Mouse (Mus musculus) layer of hippocampus, postnatal 10 days (tissue): ENCODE measurements around the gene Resp18. TPM values are rescaled to one million over a fixed set of nuclear protein-coding genes. Genes with fewer than 3 reads are reported as not detected.

ENCODE experiments used
- DNase-seq, 2 experiments: peaks; one replicate each; pipeline ENCODE4 v3.0.0; 2021; ENCODE audit warnings: low spot score in 2 of 2
- total RNA-seq, 2 experiments: library from RNA; stranded (reverse); gene quantifications; 2 replicates each; pipeline ENCODE4 v1.2.3; 2021

Gene Resp18
- total RNA-seq, 2 experiments from 2014 or later = 108 to 111 TPM

DNA sequence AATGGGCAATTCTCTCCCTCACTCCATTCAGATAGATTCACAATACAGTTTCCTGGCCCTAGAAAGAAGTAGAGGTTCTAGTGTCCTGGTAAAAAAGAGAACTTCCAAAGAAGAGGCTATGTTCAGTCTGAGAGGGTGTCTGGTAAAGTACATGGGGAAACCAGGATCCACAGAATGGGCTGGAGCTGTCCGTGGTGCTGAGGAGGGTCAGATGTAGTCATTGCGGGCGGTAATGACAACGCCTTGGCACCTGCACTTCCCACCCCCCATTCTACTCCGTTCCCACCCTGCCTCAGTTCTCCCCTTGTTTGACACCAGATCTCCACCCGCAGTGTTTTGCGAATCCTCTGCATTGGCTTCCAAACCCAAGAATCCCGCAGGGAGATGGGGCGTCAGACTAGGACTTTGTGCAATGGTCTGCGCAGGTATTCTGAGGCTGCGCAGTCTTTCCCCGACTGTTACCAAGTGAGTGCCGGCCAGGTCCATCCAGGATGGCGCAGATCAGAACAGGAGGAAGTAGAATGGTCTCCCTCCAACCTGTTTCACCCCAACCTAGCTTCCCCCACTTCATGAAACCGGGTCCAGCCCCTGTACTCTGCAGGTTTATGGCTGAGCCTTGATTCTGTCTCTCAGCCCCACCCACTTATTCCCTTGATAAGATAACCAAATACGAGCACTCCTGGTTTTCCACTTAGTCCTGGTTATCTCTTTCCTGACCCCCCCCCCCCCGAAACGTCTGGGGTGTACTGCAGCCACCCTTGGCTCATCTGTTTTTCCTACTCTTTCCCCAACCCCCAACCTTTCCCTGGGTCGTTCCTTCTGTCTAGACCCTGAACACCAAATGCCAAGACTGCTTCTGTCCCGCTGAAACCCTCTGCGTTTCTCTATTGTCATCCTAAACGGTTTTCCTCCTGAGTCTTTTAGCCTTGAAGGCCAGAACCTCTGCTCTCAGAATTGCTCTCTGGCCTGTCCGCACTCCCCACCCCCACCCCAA, 723 bp downstream of the Resp18 start:
- DNase-seq = no peak

DNA sequence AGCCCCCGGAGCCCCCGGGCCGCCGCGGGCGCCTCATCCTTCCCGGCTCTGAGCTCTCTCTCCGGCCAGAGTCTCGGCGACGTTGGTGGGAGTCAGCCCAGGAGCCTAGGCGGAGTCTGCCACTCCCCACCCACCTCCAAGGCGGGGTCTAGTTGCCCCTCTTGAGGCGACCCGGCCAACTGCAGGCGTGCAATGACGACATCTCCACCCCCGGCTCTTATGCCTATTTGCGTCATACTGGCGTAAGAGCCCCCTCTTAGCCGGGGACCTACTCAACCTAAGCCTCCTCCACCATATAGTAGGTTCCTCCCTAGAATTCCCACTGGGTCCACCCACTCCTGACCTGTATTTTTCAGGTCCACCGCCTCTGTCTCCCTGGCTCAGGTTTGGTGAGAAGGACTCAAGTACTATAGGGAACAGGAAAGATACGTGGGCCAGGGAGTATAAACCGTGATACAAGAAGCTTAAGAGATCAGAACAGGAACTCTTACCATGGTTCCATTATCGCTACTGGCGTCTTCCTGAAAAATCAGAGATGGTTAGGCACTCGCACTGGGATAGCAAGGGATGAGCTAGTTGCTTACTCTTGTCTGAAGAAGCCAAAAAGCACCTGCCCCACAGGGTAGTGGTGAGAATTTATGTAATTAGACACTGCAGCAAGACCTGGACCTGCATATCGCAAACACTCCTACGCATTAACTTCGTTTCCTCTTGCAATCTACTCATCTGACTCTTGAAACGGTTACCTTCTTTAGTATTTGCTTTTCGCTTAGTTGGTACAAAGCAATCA, 13.9 kb downstream of the Resp18 start, which contains the start of gene Ptprn:
TSS of gene Ptprn (minus strand) at position 412 of the 790 bp plus-strand sequence.
- DNase-seq = peak; percentile 61 to 62

DNA sequence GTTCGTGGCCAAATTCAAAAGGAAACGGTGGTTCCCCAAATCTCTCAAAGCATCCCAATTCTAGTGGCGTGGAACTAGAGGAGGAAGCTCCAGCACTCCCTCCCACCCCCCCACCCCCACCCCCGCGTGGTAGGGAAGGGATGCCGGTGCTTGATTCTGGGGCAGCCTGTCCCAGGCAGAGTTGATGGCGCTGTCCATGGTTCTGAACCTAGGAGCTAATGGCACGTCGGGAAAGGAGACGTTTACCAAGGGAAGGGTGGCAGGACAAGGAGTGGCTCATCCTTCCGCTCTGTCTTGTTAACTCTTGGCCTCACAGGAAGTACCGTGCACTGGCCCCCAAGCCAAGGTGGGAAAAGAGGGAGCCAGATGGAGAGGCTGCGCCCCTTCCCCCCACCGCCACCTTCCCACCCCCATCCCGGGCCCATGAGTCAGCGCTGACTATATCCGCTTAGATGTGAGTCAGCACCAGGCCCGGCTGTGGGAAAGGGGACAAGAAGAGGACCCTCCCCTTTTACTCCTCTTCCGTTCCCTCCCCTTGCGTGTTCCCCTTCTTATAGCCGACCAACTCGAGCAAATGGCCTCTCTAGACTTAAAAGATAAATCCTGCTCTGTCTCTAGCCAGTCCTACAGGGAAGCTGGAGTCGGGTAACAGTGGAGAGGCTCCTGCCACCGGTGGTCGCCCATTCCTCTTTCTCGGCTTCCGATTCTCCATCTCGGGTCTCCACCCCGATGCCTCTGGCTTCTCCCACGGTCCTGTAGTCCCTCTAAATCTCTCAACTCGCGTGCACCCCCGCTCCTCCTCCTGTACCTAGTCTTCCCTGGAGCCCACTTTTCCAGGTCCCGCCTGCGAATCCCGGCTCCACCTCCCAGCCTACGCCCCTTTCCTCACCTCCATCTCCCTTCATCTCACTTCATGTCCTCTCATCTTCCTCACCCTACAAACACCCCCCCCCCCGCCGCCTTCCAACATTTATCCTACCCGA, 15.0 kb downstream of the Resp18 start:
- peak; percentile 59 to 63 for DNase-seq

DNA sequence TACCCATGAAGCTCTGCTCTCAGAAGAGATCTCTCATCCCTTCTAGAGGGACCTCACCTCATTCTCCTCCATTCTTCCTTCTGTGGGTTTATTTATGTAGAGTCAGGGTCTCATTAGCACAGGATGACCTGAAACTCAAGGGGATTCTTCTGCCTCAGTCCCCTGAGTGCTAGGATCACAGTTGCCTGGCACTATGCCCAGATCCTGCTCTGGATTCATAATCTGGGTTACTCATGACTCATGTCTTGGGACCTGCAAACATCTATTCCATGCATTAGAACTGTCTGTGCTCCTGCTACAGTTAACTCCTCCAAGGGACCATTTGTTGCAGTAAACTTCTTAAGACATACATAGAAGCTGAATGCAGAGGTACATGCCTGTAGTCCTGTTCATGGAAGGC, 16.9 kb downstream of the Resp18 start:
- no peak for DNase-seq

DNA sequence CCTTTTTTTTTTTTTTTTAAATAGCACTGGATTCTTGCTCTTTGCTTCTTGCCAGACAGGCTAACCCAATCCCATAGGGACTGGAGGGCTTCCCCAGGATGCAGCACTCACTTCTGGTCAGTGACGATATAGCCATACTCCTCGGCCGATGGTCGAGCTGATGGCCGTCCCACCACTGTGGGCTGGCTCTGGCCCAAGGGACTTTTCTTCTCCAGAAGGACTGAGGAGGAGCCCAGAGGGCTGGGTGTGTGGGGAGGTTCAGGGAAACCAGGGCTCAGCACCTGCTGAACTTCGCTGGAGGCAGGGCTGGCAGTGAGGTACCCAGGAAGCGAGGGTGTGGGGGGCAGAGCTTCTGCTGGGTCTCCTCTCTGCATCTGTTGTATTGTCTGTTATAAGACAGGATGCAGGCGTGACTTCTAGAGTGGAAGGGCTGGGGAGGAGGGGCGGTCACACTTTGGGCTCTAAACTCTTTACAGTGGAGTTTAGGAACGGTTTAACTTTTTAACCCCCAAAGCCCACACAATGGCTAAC, 22.6 kb downstream of the Resp18 start:
- DNase-seq = no peak

DNA sequence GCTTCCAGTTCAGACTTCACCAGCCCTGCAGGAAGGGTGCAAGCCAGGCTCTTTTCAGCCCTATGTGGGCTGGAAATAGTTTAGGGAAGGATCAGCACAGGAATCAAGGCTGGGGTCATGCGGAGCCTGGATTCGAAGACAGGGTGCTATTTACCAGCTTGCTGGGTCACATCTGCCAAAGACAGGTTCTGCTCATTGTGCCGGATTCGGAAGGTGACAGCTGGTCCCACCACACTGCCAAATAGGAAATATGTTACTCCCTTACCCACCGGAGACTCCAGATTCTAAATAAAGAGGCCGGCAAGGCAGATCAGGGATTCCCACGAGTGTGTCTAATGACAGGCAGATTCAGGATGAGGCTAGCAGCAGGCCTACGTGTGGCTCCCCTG, 23.6 kb downstream of the Resp18 start:
- DNase-seq = peak in 1 of 2 experiments; percentile 34

DNA sequence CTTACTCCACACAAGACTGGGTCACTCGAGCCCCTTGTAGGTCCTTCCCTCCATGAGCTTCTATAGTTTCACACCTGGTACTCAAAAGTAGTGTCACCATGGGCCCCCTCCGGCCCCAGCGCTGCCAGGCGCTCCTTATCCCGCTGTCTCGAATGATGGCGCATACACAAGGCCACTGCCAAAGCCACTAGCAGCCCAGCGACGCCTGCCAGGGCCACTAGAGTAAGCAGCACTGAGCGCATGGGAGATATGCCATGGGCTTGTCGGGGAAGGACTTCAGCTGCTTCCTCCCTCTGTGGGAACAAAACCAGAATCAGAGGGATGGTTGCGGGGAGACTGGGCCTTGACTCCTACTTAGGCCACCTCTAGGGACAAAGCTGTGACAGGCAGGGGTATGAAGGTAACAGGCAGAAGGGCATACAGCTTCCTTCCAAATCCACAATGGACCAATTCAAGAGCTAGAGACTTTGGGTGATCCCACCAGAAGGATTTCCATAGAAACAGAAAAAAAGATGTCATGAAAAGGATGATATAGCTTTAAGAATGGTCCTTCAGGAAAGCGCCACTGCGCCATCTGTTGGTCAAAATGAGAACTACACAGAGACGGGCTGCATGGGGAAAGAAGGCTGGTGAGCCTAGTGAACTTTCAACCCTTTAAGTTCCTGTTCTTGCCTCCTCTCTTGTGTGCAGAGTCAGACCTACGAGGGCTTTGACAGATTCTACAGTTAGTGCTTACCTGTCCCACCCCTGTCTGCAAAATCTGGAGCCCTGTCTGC, 24.2 kb downstream of the Resp18 start:
- DNase-seq = peak; percentile 89 to 94

DNA sequence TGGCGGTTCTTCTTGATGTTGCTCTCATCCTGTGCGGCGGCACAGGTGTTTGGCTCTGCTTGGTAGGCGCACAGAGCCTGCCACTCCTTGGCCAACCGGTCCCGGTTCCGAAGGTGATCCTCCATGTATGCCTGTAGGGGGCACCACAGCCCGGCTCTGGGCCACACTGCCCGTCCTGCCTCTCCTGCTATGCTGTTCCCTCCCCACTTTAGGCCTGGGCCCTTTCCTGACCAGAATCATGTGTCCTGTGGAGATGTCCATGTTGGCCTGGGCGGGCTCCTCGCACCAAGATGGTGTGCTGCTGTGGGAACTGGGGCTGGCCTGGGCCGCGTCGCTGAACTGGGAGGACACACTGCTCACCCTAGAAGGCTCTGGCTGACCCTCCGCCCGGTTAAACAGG, 25.2 kb downstream of the Resp18 start:
- DNase-seq = no peak

DNA sequence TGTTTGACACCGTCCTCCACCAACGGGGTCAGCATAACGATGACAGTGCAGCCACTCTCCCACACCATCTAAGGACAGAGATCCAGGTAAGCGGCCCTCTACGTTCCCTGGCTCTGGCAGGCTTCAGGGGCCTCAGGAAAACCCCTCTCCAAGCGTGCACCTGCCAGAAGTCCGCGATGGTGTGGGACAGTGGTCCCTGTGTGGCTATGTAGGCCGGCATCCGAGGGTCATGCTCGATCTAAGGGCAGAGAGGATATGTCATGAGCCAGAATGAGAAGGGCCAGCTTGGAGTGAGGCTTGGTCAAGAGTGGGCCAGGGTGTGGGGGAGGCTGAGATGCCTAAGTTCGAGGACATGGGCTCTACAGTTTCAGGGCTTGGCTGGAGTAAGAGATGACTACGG, 25.9 kb downstream of the Resp18 start:
- no peak for DNase-seq

DNA sequence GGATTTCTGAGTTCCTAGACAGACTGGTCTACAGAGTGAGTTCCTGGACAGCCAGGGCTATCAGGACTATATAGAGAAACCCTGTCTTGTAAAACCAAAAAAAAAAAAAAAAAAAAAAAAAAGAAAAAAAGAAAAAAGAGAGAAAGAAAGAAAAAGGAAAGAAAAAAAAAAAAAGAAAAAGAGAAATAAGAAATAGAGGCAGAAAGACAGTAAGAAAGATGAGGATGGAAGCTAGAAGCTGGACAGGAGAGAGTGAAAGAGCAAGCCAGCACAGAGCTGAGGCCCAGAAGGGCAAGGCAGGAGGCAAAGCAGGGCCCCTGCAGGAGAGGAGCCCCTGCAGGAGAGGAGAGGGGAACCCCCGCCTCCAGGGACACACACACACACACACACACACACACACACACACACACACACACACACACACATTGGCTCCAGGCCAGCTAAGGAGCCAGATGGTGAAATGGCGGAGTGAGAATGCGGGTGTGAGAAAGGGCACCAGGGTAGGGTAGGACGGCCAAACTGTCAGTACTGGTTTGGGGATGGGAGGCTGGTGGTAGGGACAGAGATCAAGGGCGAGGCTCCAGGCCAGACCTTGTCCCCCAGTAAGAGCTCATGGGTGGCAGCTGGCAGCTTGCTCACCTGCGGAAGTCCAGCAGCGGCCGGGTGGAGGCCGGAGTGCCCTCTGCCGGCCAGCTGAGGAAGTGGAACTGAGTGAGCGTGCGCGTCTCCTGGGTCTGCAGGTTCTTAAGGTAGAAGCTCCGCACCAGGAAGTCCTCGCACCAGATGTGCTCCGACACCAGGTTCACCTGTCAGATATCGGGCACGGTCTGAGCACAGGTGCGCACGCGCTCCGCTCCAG, 26.9 kb downstream of the Resp18 start:
- peak; percentile 67 to 74 for DNase-seq

DNA sequence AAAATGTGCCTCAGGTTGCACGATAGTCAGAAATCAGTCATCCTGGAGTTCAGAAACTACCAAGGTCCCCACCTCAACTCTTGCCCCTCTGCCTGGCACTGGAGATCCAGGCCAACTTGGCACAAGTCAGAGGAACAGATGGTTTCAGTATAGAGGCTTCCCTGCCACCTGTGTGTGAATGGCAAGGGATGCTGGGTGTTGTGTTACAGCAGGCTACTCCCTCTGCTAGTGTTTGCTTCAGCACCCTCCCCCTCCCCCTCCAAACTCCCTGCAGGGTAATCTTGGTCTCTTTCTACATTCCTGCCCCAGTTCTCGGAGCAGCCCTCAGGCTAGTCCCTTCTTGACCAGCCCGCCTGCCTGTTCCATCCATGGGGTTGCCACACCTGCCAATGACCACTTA, 27.7 kb downstream of the Resp18 start:
- no peak for DNase-seq

DNA sequence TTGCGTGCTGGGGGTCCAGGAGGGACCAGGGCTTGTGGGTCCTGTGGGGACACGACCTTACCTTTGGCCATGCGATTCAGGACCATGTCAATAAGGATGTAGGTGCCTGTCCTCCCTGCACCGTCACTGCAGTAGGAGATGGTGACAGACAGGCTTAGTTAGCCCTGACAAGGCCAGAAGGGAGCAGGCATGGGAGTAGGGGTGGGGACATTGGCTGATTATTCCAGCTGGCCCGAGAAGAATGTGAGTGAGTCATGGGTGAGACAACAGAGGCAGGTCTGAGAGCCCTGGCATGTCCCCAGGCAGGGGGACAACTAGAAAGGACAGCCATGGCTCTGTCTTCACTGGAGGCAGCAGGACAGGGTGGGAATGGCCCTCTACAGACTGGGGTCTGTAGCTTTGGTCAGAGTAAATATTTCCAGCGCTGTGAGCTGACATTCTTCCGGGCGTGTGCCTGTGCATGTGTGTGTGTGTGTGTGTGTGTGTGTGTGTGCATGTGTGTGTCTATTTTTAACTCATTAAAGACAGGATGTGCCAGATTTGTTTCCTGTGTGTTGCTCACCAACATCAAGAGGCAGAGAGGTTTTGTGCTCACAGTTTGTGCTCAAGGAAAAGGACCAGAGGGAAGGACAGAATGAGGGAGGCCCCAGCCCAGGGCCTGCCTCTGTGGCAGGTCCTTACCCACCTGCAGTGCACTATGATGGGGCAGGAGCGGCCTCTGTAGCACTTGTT, 30.0 kb downstream of the Resp18 start:
- DNase-seq = no peak

DNA sequence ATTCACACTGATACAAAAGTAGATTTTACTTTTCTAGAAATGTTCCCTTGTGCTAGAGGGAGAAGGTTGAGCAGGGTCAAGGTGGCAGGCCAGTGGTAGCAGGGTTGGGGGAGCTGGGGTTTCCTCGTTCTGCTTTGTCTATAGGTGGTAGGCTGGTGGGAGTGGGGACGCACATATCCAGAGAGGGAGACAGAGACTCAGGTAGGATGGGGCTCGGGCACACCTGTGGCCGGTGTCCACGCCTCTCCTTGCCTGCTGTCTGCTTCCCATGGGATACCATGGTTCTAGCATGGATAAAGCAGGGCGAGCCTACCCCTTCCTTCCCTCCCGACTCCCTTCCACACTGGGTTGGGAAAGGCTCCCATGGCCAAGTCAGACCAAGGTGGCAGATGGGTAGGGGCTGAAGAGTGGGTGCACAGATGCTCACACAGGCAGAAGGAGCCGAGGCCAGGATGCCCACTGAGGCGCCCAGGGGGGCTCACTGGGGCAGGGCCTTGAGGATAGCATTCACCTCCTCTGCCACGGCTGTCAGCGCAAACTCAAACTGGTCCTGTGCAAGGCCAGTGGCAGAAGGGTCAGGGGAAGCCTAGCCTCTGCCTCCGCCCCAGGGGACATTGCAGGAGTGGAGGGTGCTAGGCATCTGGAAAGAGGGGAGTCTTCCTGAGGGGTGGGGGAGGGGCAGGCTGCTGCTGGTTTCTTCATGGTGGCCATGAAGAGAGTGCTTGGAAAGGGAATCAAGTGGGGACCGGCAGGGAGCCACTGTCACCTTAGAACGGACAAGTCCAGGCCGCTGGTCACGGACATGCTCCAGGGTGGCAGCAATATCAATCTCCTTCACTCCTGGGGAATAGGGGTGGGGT, 30.9 kb downstream of the Resp18 start:
- no peak for DNase-seq

DNA sequence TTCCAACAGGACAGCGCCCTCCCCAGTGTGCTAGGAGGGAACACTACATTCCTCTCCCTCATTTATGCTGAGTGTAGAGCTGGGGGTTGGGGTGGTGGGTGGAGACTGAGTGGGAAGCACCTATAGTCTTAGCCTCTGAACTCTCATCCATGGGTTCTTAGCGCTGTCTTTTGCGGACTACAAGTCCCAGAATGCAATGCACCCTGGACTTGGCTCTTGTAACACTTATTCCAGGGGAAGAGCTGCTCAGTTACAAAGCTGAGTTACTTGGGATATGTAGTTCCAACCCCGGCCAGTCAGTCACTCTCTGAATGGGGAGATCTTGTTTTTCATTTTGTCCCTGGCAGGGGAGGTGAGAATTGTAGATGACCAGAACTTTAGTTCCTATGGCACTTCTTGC, 33.4 kb downstream of the Resp18 start:
- peak; percentile 62 for DNase-seq

DNA sequence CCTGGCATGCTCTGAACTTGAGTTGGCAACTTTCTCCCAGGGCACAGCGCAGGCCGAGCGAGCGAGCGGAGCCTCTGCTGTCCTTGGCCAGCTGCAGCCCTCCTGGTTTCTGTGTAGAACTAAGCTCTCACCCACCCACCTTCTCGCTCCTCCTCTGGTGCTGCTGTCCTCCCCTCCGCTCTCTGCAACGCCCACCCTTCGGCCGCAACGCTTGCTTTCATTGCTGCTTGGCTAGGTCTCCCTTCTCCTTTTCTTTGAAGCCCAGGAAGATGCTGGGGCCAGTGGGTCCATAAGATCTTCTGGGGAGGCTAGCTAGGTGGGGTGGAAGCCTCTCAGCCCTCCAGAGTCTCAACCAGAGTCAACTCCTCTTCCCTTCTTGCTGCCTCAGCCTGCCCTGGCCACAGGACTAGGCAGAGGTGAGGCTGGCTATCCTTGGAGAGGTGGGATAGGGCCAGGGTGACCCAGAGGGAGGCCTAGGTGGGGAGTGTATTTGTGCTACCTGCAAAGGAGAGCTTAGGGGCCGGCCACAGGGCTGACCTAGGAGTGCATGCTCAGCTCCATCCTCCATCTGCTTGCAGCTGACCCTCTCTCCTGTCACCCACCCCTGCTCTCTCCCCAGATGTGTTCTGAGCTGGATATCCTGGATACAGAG, 33.9 kb downstream of the Resp18 start:
- DNase-seq = no peak

DNA sequence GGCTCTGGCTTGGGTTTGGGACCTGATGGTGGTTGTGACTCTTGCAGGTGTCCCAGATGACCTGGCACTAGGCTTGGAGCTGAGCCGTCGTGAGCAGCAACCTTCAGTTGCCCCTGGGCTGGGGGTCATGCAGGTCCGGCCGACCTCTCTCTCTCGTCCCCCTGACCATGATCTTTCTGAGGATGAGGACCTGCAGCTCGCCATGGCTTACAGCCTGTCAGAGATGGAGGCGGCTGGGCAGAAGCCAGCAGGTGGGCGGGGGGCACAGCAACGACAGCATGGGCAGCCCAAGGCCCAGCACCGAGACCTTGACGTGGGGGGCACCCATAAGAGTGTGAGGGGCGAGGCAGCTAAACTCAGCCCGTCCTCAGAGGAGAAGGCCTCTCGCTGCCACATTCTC, 34.8 kb downstream of the Resp18 start:
- DNase-seq = no peak

DNA sequence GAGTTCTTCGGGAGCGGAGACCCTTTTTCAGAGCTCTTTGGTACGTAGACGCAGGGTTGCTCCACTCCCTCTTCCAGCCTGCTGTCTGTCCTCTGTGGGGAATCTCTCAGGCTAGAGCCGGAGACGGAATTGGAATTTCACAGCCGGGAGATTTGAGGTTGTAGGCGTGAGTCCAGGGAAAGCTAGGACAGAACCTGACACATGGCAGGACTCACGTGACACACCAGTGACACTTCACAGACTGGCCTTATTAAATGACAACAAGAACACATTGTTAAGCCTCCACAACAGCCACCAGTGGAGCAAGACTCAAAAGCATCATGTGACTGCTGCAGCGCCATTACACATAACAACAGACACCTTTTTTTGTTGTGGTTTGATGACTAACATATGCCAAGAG, 38.6 kb downstream of the Resp18 start:
- no peak for DNase-seq
